Mouse (Mus musculus) lung, postnatal 36 days (tissue): ENCODE results near the gene Tdrd6.

Experiments used
- DNase-seq: peaks from one replicate; pipeline ENCODE4 v3.0.0; 2022; ENCODE audit warnings: mixed read lengths

Gene Tdrd6

GRCm38 (mm10) chr17:43629496-43630426 is at the start of gene Tdrd6:
Gene Tdrd6, minus strand, starts transcription at chr17:43630299.
- DNase-seq: no peak

GRCm38 (mm10) chr17:43677317-43677716 is 47.2 kb upstream of the Tdrd6 start:
- no peak for DNase-seq

GRCm38 (mm10) chr17:43676241-43676640 is 46.1 kb upstream of the Tdrd6 start:
- DNase-seq: no peak

- peak; percentile 82 for DNase-seq
Observed at GRCm38 (mm10) chr17:43675228-43675627, 45.1 kb upstream of the Tdrd6 start.

- peak; percentile 6 for DNase-seq
Observed at GRCm38 (mm10) chr17:43671907-43672306, 41.8 kb upstream of the Tdrd6 start.

- no peak for DNase-seq
Observed at GRCm38 (mm10) chr17:43669145-43669695, 39.1 kb upstream of the Tdrd6 start.

GRCm38 (mm10) chr17:43667290-43667843 is 37.3 kb upstream of the Tdrd6 start, which contains the start of gene Cyp39a1:
Gene Cyp39a1, plus strand, starts transcription at chr17:43667425.
- no peak for DNase-seq

GRCm38 (mm10) chr17:43666576-43667289 is 36.6 kb upstream of the Tdrd6 start, which contains the start of gene Slc25a27:
Gene Slc25a27, minus strand, starts transcription at chr17:43667214.
- peak; percentile 97 for DNase-seq

- DNase-seq: no peak
Observed at GRCm38 (mm10) chr17:43651314-43652046, 21.4 kb upstream of the Tdrd6 start.

GRCm38 (mm10) chr17:43649641-43650436 is 19.7 kb upstream of the Tdrd6 start:
- DNase-seq: peak; percentile 32

GRCm38 (mm10) chr17:43646925-43647324 is 16.8 kb upstream of the Tdrd6 start:
- DNase-seq: no peak

- no peak for DNase-seq
Observed at GRCm38 (mm10) chr17:43645136-43645535, 15.0 kb upstream of the Tdrd6 start.

- DNase-seq: peak; percentile 65
Observed at GRCm38 (mm10) chr17:43644375-43644774, 14.3 kb upstream of the Tdrd6 start.

GRCm38 (mm10) chr17:43643191-43643590 is 13.1 kb upstream of the Tdrd6 start:
- DNase-seq: no peak

- peak; percentile 3 for DNase-seq
Observed at GRCm38 (mm10) chr17:43640825-43641224, 10.7 kb upstream of the Tdrd6 start.

GRCm38 (mm10) chr17:43637146-43637545 is 7.0 kb upstream of the Tdrd6 start:
- DNase-seq: no peak

- DNase-seq: no peak
Observed at GRCm38 (mm10) chr17:43630427-43630760, 295 bp upstream of the Tdrd6 start.

GRCm38 (mm10) chr17:43629026-43629495 is 1.0 kb downstream of the Tdrd6 start:
- DNase-seq: no peak

GRCm38 (mm10) chr17:43628246-43628645 is 1.9 kb downstream of the Tdrd6 start:
- DNase-seq: no peak

GRCm38 (mm10) chr17:43622076-43622475 is 8.0 kb downstream of the Tdrd6 start:
- DNase-seq: no peak

GRCm38 (mm10) chr17:43619156-43619555 is 10.9 kb downstream of the Tdrd6 start:
- no peak for DNase-seq
